Mouse (Mus musculus): ENCODE data around the gene As3mt. TPM values are rescaled to one million over a fixed set of nuclear protein-coding genes. Genes with fewer than 3 reads are reported as not detected.

The As3mt gene
- polyA plus RNA-seq, 1 experiment from 2014 or later: 40.1 TPM

- DNase-seq (ENCODE audit: low spot score) (no peak), ATAC-seq (ENCODE audit: low FRiP score) (no peak)
- Histone ChIP-seq H3K36me3 (replicated peaks; ENCODE audit: control insufficient read depth, insufficient read depth) (no peaks in the 10 kb centered on the region), H3K4me1 (replicated peaks; ENCODE audit: control insufficient read depth, insufficient read depth, low read length) (0 out of 2 replicates have a peak, but pooled peaks cover 4% of the 10 kb centered on the region), H3K27ac (no peak overlapping the region), H3K4me3 (replicated peaks; ENCODE audit: low read length) (no peak overlapping the region), H3K9ac (no peak overlapping the region), H3K9me3 (ENCODE audit: control insufficient read depth, low read length) (no peaks in the 10 kb centered on the region), H3K27me3 (ENCODE audit: control insufficient read depth, insufficient read depth, low read length) (no peaks in the 10 kb centered on the region), H3K4me2 (replicated peaks) (no peak overlapping the region)
- 92% methylated on average over 5 of the region's 5 CpGs for WGBS
Measured at GRCm38 (mm10) chr19:46669802-46670201, 37.5 kb upstream of the As3mt start.

DNA sequence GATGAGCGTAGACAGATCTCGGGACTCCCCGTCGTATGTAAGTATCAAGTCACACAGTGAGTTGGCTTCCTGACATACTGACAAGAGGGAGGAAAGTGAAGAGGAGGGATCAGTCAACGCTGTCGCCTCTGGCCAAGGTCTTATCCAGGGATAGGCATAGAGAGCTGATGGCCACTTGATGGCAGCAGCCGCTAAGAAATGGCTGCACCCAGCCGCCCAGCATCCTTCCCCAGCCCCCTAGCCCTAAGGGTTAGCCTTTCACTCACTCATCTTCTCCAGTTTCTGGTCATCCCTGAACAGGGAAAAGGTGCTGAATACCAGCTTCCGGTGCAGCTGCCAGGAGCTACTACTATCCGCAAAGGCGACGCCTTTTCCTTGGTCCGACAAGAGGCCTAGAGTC is 36.6 kb upstream of the As3mt start:
- H3K27ac ChIP-seq: no peak overlapping the region
- 38% methylated on average over 13 of the region's 13 CpGs for WGBS

GRCm38 (mm10) chr19:46672766-46673418 is 34.4 kb upstream of the As3mt start, which contains the start of gene Cyp17a1:
Gene Cyp17a1, minus strand, starts transcription at chr19:46673172.
- no peak within 1 kb of the TSS for H3K27ac ChIP-seq
- H3K27me3 ChIP-seq (ENCODE audit: control insufficient read depth, insufficient read depth, low read length): no peaks in the 10 kb centered on the region
- H3K9me3 ChIP-seq (ENCODE audit: control insufficient read depth, low read length): no peaks in the 10 kb centered on the region
- no peak within 1 kb of the TSS for H3K9ac ChIP-seq
- ATAC-seq (ENCODE audit: low FRiP score) (no peak), DNase-seq (ENCODE audit: low spot score) (no peak)
- no peak within 1 kb of the TSS for H3K4me3 ChIP-seq (replicated peaks; ENCODE audit: low read length)
- no peak within 1 kb of the TSS for H3K4me2 ChIP-seq (replicated peaks)
- H3K4me1 ChIP-seq (replicated peaks; ENCODE audit: control insufficient read depth, insufficient read depth, low read length): no peaks in the 10 kb centered on the region
- WGBS: 75% methylated on average over 5 of the region's 5 CpGs
- H3K36me3 ChIP-seq (replicated peaks; ENCODE audit: control insufficient read depth, insufficient read depth): no peaks in the 10 kb centered on the region

More for the DNA sequence above, 36.6 kb upstream of the As3mt start:
- no peak overlapping the region for H3K4me2 ChIP-seq (replicated peaks)
- H3K9ac ChIP-seq: no peak overlapping the region
- peak; percentile 72; the same call in 1 of the 2 replicates for ATAC-seq (ENCODE audit: low FRiP score)
- H3K27me3 ChIP-seq (ENCODE audit: control insufficient read depth, insufficient read depth, low read length): no peaks in the 10 kb centered on the region
- no peaks in the 10 kb centered on the region for H3K4me1 ChIP-seq (replicated peaks; ENCODE audit: control insufficient read depth, insufficient read depth, low read length)
- peak; percentile 82 for DNase-seq (ENCODE audit: low spot score)
- no peaks in the 10 kb centered on the region for H3K36me3 ChIP-seq (replicated peaks; ENCODE audit: control insufficient read depth, insufficient read depth)
- no peaks in the 10 kb centered on the region for H3K9me3 ChIP-seq (ENCODE audit: control insufficient read depth, low read length)
- no peak overlapping the region for H3K4me3 ChIP-seq (replicated peaks; ENCODE audit: low read length)

DNA sequence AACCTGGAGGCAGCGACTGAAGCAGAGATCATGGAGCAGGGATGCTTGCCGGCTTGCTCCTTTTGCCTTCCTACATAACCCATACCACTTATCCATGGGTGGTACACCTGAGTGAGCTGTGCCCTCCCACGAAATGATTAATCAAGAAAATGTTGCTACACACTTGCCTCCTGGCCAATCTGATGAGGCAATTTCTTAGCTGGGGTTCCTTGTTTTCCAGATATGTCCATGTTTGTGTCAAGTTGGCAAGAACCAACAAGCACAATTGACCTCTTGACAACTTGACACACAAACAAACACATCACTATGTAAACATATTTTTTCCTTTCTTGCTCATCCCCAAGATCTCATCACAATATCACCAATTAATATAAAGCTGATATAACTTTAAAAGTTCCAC is 31.6 kb upstream of the As3mt start:
- H3K4me2 ChIP-seq (replicated peaks): no peak overlapping the region
- ATAC-seq (ENCODE audit: low FRiP score) (no peak), DNase-seq (ENCODE audit: low spot score) (no peak)
- H3K9ac ChIP-seq: no peak overlapping the region
- H3K27me3 ChIP-seq (ENCODE audit: control insufficient read depth, insufficient read depth, low read length): no peaks in the 10 kb centered on the region
- no peak overlapping the region for H3K4me3 ChIP-seq (replicated peaks; ENCODE audit: low read length)
- WGBS: 81% methylated on average over 3 of the region's 3 CpGs
- H3K27ac ChIP-seq: no peak overlapping the region
- H3K36me3 ChIP-seq (replicated peaks; ENCODE audit: control insufficient read depth, insufficient read depth): no peaks in the 10 kb centered on the region
- H3K4me1 ChIP-seq (replicated peaks; ENCODE audit: control insufficient read depth, insufficient read depth, low read length): no peaks in the 10 kb centered on the region
- no peaks in the 10 kb centered on the region for H3K9me3 ChIP-seq (ENCODE audit: control insufficient read depth, low read length)

GRCm38 (mm10) chr19:46679720-46680383 is 27.4 kb upstream of the As3mt start:
- H3K4me3 ChIP-seq (replicated peaks; ENCODE audit: low read length): no peak overlapping the region
- H3K27ac ChIP-seq: no peak overlapping the region
- ATAC-seq (ENCODE audit: low FRiP score) (no peak), DNase-seq (ENCODE audit: low spot score) (no peak)
- no peak overlapping the region for H3K4me2 ChIP-seq (replicated peaks)
- 77% methylated on average over 12 of the region's 12 CpGs for WGBS
- no peaks in the 10 kb centered on the region for H3K36me3 ChIP-seq (replicated peaks; ENCODE audit: control insufficient read depth, insufficient read depth)
- H3K9me3 ChIP-seq (ENCODE audit: control insufficient read depth, low read length): no peaks in the 10 kb centered on the region
- H3K9ac ChIP-seq: no peak overlapping the region
- no peaks in the 10 kb centered on the region for H3K4me1 ChIP-seq (replicated peaks; ENCODE audit: control insufficient read depth, insufficient read depth, low read length)
- H3K27me3 ChIP-seq (ENCODE audit: control insufficient read depth, insufficient read depth, low read length): no peaks in the 10 kb centered on the region

DNA sequence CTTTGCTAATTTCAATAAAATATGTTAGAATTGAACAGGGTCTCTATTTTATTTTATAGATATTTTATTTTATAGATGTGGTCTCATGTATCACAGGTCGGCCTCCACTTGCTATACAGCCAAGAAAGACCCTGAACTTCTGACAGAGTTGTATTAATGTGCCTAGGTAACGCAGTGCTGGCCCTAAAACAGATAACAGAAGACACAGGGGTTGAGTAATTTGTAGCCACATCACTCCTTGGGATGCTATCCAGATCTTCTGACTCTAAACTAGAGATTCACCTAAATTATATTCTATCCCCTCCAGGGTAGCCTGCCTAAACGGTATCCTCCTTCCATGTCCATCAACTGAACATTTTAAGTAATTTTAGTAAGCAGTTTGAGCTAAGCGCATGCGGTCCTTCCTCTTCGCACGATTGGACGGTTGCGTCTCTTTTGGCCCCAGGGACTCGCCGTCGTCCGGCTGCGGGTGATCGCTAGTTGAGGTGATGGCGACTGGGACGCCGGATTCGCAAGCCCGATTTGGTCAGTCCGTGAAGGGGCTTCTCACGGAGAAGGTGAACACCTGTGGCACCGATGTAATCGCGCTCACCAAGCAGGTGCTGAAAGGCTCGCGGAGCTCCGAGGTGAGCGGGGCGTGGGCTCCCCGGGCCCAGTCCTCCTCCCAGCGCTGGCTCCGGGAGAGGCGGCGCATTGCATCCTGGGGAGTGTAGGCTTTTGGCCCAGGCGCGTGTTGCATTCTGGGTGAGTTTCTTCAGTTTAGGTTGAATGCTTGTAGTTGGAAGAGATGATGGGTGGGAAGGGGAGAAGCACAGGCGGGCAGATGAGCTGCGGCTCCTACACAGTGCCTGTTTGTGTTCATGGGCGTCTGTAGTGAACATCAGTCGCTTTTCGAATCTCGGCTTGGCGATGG is 17.5 kb upstream of the As3mt start, which contains the start of gene Borcs7:
Borcs7 (plus strand) TSS at position 447 of the 913 bp plus-strand sequence.
- peak; percentile 94 for ATAC-seq (ENCODE audit: low FRiP score)
- peak within 1 kb of the TSS; percentile 84 for H3K27ac ChIP-seq
- peak; percentile 86 for DNase-seq (ENCODE audit: low spot score)
- peaks cover 10% of the 10 kb centered on the region for H3K4me1 ChIP-seq (replicated peaks; ENCODE audit: control insufficient read depth, insufficient read depth, low read length)
- H3K9me3 ChIP-seq (ENCODE audit: control insufficient read depth, low read length): no peaks in the 10 kb centered on the region
- H3K27me3 ChIP-seq (ENCODE audit: control insufficient read depth, insufficient read depth, low read length): no peaks in the 10 kb centered on the region
- peak within 1 kb of the TSS; percentile 81 for H3K9ac ChIP-seq
- H3K4me3 ChIP-seq (replicated peaks; ENCODE audit: low read length): peak within 1 kb of the TSS; percentile 57
- 3% methylated on average over 44 of the region's 44 CpGs for WGBS
- no peaks in the 10 kb centered on the region for H3K36me3 ChIP-seq (replicated peaks; ENCODE audit: control insufficient read depth, insufficient read depth)
- H3K4me2 ChIP-seq (replicated peaks): peak within 1 kb of the TSS; percentile 52

DNA sequence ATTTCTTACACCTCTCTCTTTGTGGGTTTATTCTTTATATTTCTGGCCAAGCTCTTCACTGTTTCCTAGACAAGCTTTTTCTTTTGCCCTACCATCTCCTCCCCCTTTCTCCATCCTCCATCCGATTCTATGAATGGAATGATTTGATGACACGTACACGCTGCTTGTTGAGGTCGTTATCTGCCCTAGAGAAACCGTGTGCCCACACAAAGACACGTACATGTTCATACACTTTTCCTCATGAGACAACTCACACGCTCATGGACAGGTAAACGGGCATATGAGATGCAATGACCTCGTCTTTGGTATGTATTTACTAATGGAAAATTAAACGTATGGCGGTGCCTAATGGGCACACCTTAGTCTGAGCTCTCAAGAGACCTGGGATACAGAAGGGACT is 16.9 kb upstream of the As3mt start:
- no peaks in the 10 kb centered on the region for H3K9me3 ChIP-seq (ENCODE audit: control insufficient read depth, low read length)
- no peaks in the 10 kb centered on the region for H3K27me3 ChIP-seq (ENCODE audit: control insufficient read depth, insufficient read depth, low read length)
- H3K36me3 ChIP-seq (replicated peaks; ENCODE audit: control insufficient read depth, insufficient read depth): no peaks in the 10 kb centered on the region
- H3K27ac ChIP-seq: peak overlapping the region; percentile 84
- peaks cover 10% of the 10 kb centered on the region for H3K4me1 ChIP-seq (replicated peaks; ENCODE audit: control insufficient read depth, insufficient read depth, low read length)
- WGBS: 68% methylated on average over 11 of the region's 11 CpGs
- H3K9ac ChIP-seq: peak overlapping the region; percentile 81
- peak overlapping the region; percentile 52 for H3K4me2 ChIP-seq (replicated peaks)
- H3K4me3 ChIP-seq (replicated peaks; ENCODE audit: low read length): peak overlapping the region; percentile 57
- peak; percentile 40 for DNase-seq (ENCODE audit: low spot score)
- peak; percentile 43; the same call in 1 of the 2 replicates for ATAC-seq (ENCODE audit: low FRiP score)

DNA sequence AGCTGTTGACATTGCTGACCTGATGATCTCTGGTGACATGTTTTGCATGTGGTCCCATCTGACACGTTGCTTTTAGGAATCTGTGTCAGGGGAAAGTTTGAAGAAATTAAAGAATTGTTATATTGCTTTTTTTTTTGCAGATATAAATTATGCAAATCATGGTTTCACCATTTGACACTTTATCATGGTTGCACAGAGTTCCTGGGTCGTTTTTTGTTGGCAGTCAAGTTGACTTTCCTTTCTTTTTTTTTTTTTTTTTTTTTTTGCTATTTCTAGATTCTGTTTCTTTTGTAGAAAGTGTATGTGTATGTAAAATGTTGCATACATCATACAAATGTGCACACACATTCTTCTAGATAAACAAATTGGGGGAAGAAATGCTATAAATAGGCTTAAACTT is 16.2 kb upstream of the As3mt start:
- ATAC-seq (ENCODE audit: low FRiP score): no peak
- Histone ChIP-seq H3K4me2 (replicated peaks) (peak overlapping the region; percentile 52), H3K36me3 (replicated peaks; ENCODE audit: control insufficient read depth, insufficient read depth) (no peaks in the 10 kb centered on the region), H3K4me3 (replicated peaks; ENCODE audit: low read length) (no peak overlapping the region), H3K9me3 (ENCODE audit: control insufficient read depth, low read length) (no peaks in the 10 kb centered on the region), H3K27me3 (ENCODE audit: control insufficient read depth, insufficient read depth, low read length) (no peaks in the 10 kb centered on the region), H3K9ac (no peak overlapping the region), H3K27ac (peak overlapping the region; percentile 84; the same call in 1 of the 2 replicates), H3K4me1 (replicated peaks; ENCODE audit: control insufficient read depth, insufficient read depth, low read length) (peaks cover 10% of the 10 kb centered on the region)
- no peak for DNase-seq (ENCODE audit: low spot score)
- 89% methylated on average over 2 of the region's 2 CpGs for WGBS

DNA sequence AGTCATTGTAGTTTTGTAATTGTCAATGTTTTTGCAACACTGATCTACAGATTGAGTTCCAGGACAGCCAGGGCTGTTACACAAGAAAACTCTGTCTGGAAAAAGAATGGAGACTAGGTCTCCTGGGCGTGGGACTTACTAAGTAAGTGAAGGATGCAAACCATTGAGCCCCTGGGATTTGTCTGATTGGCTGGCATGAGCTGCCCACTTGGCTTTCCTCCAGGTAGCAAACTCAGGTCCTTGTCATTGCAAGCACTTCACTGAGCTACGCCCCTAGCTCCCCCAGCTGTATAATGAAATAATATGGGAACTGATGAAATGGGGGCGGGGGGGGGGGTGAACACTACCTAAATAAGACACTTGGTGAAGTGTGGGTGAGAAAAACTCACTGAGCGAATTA is 14.1 kb upstream of the As3mt start:
- Histone ChIP-seq H3K4me2 (replicated peaks) (no peak overlapping the region), H3K9me3 (ENCODE audit: control insufficient read depth, low read length) (no peaks in the 10 kb centered on the region), H3K4me3 (replicated peaks; ENCODE audit: low read length) (no peak overlapping the region), H3K27ac (no peak overlapping the region), H3K36me3 (replicated peaks; ENCODE audit: control insufficient read depth, insufficient read depth) (no peaks in the 10 kb centered on the region), H3K4me1 (replicated peaks; ENCODE audit: control insufficient read depth, insufficient read depth, low read length) (peaks cover 10% of the 10 kb centered on the region), H3K9ac (no peak overlapping the region), H3K27me3 (ENCODE audit: control insufficient read depth, insufficient read depth, low read length) (no peaks in the 10 kb centered on the region)
- 87% methylated on average over 4 of the region's 4 CpGs for WGBS
- no peak for DNase-seq (ENCODE audit: low spot score)
- ATAC-seq (ENCODE audit: low FRiP score): no peak

All from hindbrain, embryonic 14.5 days (tissue).